Mouse (Mus musculus) bone marrow, adult 2 months (tissue): ENCODE results near the gene S1pr4.

ENCODE experiments used
- CTCF ChIP-seq: fragments of 200-500 bp; IDR thresholded peaks from 2 replicates; pipeline ENCODE4 v1.5.1; 2011; ENCODE audit warnings: low read length, control low read depth; ENCODE audit not compliant: control insufficient read depth, insufficient read depth
- POLR2A ChIP-seq: fragments of 200-500 bp; IDR thresholded peaks from 2 replicates; pipeline ENCODE4 v1.6.1; 2011; ENCODE audit warnings: low read depth, mild to moderate bottlenecking, control low read depth, low read length, borderline replicate concordance; ENCODE audit not compliant: control insufficient read depth

DNA sequence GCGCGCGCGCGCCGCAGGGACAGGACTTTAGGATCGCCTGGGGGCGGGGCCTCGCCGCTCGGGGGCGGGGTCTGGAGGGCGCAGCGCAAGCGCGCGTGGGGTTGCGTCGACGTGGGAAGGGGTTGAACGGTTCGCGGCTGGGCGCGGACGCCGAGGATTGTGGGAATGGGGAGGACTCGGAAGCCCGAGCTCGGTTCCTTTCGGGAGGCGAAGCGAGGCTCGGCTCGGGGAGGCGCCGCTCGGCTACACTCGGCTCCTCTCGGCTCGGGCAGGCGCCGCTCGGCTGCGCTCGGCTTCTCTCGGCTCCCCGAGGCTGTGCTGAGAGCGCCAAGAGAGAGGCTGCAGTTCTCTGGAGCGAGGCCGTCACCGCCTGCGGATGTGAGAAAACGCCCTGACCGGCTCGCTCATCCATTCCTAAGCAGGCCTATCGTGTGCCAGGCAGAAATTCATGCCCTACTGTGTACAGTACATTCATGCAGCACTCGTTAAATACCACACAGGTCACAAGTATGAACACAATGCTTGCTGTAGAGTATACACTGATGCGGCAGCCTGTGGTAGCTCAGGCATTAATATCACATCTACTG is 45.3 kb upstream of the S1pr4 start, which contains the start of gene Gna11:
- TF ChIP-seq POLR2A: no peak; the same call in 1 of the 2 replicates
- no peak for TF ChIP-seq CTCF
